Mouse (Mus musculus) limb, embryonic 15.5 days (tissue): ENCODE data around the gene Ccdc7a. TPM values are rescaled to one million over a fixed set of nuclear protein-coding genes. Genes with fewer than 3 reads are reported as not detected.

Experiments used
- ATAC-seq: fragments of 200-750 bp; cut with Nextera tagmentation; 2 replicates; pipeline ENCODE4 v1.8.0; 2017; ENCODE audit warnings: low read depth, moderate TSS enrichment; ENCODE audit not compliant: insufficient number of reproducible peaks, low FRiP score, low TSS enrichment
- H3K27ac ChIP-seq: fragments of 300-500 bp; sonication (generic); 2 replicates; pipeline ENCODE4 v1.5.1; 2015; ENCODE audit warnings: moderate library complexity, mild to moderate bottlenecking, inconsistent platforms
- H3K27me3 ChIP-seq: fragments of 300-500 bp; sonication (generic); 2 replicates; pipeline ENCODE4 v1.6.1; 2015; ENCODE audit warnings: inconsistent platforms
- H3K36me3 ChIP-seq: fragments of 300-500 bp; sonication (generic); 2 replicates; pipeline ENCODE4 v1.6.1; 2015; ENCODE audit warnings: inconsistent platforms
- H3K4me1 ChIP-seq: fragments of 300-500 bp; sonication (generic); 2 replicates; pipeline ENCODE4 v1.6.1; 2015; ENCODE audit warnings: inconsistent platforms
- H3K4me2 ChIP-seq: fragments of 300-500 bp; sonication (generic); 2 replicates; pipeline ENCODE4 v1.6.1; 2015; ENCODE audit warnings: mild to moderate bottlenecking, inconsistent platforms
- H3K4me3 ChIP-seq: fragments of 300-500 bp; sonication (generic); 2 replicates; pipeline ENCODE4 v1.5.1; 2015; ENCODE audit warnings: mild to moderate bottlenecking, inconsistent platforms
- H3K9ac ChIP-seq: fragments of 300-500 bp; sonication (generic); 2 replicates; pipeline ENCODE4 v1.6.1; 2015; ENCODE audit warnings: inconsistent platforms
- H3K9me3 ChIP-seq: fragments of 300-500 bp; sonication (generic); 2 replicates; pipeline ENCODE4 v1.6.1; 2016; ENCODE audit warnings: inconsistent platforms
- whole genome bisulfite sequencing: fragments of 180-500 bp; shearing (Covaris S2); methylation state at CpG from one replicate; pipeline ENCODE4 v1.1.7; 2015; 5-methylcytosine and 5-hydroxymethylcytosine counted together
- polyA plus RNA-seq: library from polyadenylated mRNA; unstranded; fragments of >200 nt; fragmentation: Nextera tagmentation; extraction: Ambion mirVana; gene quantifications from 2 replicates; pipeline ENCODE4 v1.2.1, GENCODE M21; 2015

Gene Ccdc7a
- polyA plus RNA-seq, 1 experiment from 2014 or later, result not detected

DNA sequence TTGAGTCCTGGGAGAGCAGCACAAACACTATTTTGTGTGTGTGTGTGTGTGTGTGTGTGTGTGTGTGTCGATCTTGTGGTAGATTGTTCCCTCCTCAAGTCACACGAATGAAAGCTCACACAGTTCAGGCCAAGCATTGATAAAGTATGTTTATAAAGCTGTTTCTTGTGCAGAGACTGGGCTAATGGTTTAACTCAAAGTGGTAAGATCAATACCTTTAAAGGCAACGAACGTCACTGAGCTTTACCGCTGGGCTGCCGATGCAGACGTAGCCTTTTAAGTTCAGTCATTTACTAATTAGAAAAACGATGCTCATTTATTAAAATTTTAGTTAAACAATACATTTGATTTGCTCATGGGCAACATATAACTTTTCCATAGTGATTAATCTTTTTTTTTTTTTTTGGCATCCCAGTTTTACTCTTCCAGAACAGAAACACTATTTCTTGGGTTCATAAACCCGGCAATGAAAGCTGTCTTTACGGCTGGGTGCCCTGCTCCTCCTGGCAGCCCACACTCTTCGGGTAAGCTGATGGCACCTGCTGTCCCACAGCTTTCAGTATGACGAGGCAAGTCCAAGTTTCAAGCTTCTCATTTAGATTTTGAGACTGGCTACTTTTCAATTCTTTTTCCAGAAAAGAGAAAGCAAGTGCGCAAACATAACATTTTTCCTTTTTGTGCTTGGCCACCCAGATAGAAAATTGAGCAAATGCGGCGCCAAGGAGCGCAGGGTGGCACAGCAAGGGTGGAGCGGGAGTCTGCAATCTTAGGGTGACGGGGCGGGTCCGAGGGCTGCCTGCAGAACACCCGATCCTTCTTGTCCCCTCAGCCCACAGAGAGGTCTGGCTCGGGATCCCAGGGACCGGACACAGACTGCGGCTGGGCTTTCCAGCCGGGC is 380.5 kb downstream of the Ccdc7a start:
- ATAC-seq, result no peak; the same call in 1 of the 2 replicates
- Histone ChIP-seq H3K4me3 (peak overlapping the region; percentile 88), H3K27me3 (no peaks in the 10 kb centered on the region), H3K27ac (peak overlapping the region; percentile 99), H3K36me3 (no peaks in the 10 kb centered on the region), H3K4me2 (peak overlapping the region; percentile 58), H3K9me3 (no peaks in the 10 kb centered on the region), H3K9ac (peak overlapping the region; percentile 95), H3K4me1 (peaks cover 18% of the 10 kb centered on the region)
- WGBS, result 9% methylated on average over 25 of the region's 25 CpGs

Other genes starting within 250 kb of the Ccdc7a start
- not detected in 2 replicates for gene Ccdc7b, start 1.6 kb upstream of the Ccdc7a start, polyA plus RNA-seq
- gene Gm10999, start 66.1 kb upstream of the Ccdc7a start, polyA plus RNA-seq, result not detected in 2 replicates
- gene 2610044O15Rik8, start 168.9 kb upstream of the Ccdc7a start, polyA plus RNA-seq, result 22.0 and 27.3 TPM in 2 replicates